Mouse (Mus musculus) lung, adult 2 months (tissue): ENCODE measurements around the gene Mrpl37.

Experiments
- CTCF ChIP-seq: fragments of 200-500 bp; IDR thresholded peaks from 2 replicates; pipeline ENCODE4 v1.5.1; 2011; ENCODE audit warnings: mild to moderate bottlenecking, low read length, control low read depth; ENCODE audit not compliant: insufficient read depth
- POLR2A ChIP-seq: fragments of 200-500 bp; IDR thresholded peaks from 2 replicates; pipeline ENCODE4 v1.6.1; 2011; ENCODE audit warnings: low read depth, mild to moderate bottlenecking, control low read depth, low read length, borderline replicate concordance; ENCODE audit errors: extremely low read depth

GRCm38 (mm10) chr4:107012574-107012973 is 54.1 kb downstream of the Mrpl37 start:
- TF ChIP-seq CTCF = no peak
- no peak for TF ChIP-seq POLR2A
